Mouse (Mus musculus): ENCODE measurements at regions not wholly inside any gene's neighbourhood (a gene's known extent, or its start where the extent isn't known, plus 50 kb on each side); places are given as distances from the start of the nearest gene placed in this dataset.
A peak's percentile ranks its signal among the peaks of the same experiment; 100 is the strongest.

DNA sequence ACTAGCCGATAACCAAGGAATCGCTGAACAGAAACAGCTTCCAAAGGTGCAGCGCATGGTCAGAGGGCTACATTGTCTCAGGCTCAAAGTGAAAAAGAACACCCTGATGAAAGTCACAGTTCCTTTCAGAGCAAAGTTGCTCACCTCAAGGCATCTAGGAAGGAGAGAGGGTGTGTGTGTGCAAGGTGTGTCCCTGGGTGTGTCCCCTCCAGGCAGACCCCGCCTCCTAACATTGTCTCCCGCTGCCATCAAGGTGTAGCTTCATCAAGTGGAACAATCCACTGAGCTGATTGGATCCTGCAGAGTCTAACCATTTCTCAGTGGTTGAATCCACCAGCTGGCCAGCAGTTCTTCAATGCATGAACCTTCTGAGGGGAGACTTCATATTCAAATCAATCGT lies 117.8 kb downstream of the Basp1 start:
- Histone ChIP-seq H3K4me1 (ENCODE audit: control insufficient read depth, insufficient read depth, low read length) (peaks cover 3% of the 10 kb centered on the region), H3K36me3 (ENCODE audit: control insufficient read depth, insufficient read depth, low read length, poor library complexity, severe bottlenecking) (no peaks in the 10 kb centered on the region), H3K9me3 (replicated peaks; ENCODE audit: control insufficient read depth, insufficient read depth, low read length, poor library complexity, severe bottlenecking) (no peaks in the 10 kb centered on the region), H3K9ac (ENCODE audit: low read depth, poor library complexity, severe bottlenecking) (no peak overlapping the region), H3K4me3 (ENCODE audit: low read depth, low read length) (no peak overlapping the region), H3K27me3 (ENCODE audit: control insufficient read depth, insufficient read depth, low read length, poor library complexity, severe bottlenecking) (no peaks in the 10 kb centered on the region), H3K27ac (ENCODE audit: insufficient read depth, low read length) (0 out of 2 replicates have a peak overlapping the region, but pooled peaks have one; percentile 39)
- no peak for TF ChIP-seq POLR2A (IDR thresholded peaks at IDR 0.05; ENCODE audit: insufficient read depth, low read length)
- TF ChIP-seq CTCF (IDR thresholded peaks at IDR 0.05; ENCODE audit: low read depth, low read length) = no peak
- TF ChIP-seq EP300 (IDR thresholded peaks at IDR 0.05; ENCODE audit: insufficient read depth, low read depth, low read length) = peak; percentile 87

DNA sequence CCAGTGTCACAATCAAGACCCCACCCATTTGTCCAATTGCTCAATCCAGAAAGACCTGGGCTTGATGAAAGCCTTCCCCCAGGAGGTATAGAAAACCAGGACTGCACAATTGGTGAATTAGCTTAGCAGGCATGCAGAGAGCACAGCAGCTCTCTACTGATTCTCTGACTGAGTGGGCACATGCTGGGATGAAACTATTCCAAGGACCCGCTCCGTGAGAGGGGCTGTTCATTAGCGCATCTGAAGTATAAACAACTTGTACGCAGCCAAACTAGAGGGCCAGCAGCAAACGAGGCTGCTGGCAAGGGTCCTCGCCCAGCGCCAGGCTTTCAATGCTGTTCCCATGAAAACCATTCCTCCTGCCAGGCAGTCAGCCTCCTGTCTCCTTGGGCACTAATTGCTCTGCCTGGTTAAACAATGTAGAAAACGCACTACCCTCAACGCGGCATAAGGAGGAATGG lies 122.3 kb downstream of the Basp1 start:
- peaks cover 3% of the 10 kb centered on the region for H3K4me1 ChIP-seq (ENCODE audit: control insufficient read depth, insufficient read depth, low read length)
- TF ChIP-seq EP300 (IDR thresholded peaks at IDR 0.05; ENCODE audit: insufficient read depth, low read depth, low read length) (no peak), CTCF (IDR thresholded peaks at IDR 0.05; ENCODE audit: low read depth, low read length) (no peak), POLR2A (IDR thresholded peaks at IDR 0.05; ENCODE audit: insufficient read depth, low read length) (no peak)
- H3K27ac ChIP-seq (ENCODE audit: insufficient read depth, low read length) = no peak overlapping the region
- no peak overlapping the region for H3K4me3 ChIP-seq (ENCODE audit: low read depth, low read length)
- no peaks in the 10 kb centered on the region for H3K36me3 ChIP-seq (ENCODE audit: control insufficient read depth, insufficient read depth, low read length, poor library complexity, severe bottlenecking)
- no peak overlapping the region for H3K9ac ChIP-seq (ENCODE audit: low read depth, poor library complexity, severe bottlenecking)
- H3K9me3 ChIP-seq (replicated peaks; ENCODE audit: control insufficient read depth, insufficient read depth, low read length, poor library complexity, severe bottlenecking) = no peaks in the 10 kb centered on the region
- no peaks in the 10 kb centered on the region for H3K27me3 ChIP-seq (ENCODE audit: control insufficient read depth, insufficient read depth, low read length, poor library complexity, severe bottlenecking)

DNA sequence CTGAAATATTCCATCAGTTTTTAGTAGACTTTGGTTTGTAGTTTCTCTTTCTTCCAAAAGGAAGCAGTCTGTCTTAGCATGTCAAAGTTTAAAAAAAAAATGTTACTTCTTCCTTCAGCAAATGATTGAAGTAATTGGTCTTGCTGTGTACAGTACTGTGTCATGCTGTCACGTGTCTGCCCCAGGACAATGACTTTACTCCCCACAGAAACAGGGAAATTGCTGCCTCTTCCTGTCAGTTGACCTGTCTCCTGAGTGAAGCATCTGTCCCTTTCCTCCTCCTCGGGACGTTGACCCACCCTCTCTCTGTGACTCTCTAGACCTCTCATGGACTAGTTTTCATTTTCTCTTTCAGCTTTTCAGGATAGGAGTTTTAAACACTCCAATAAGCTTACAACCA lies 125.7 kb downstream of the Basp1 start:
- no peak overlapping the region for H3K27ac ChIP-seq (ENCODE audit: insufficient read depth, low read length)
- no peaks in the 10 kb centered on the region for H3K4me1 ChIP-seq (ENCODE audit: control insufficient read depth, insufficient read depth, low read length)
- H3K9me3 ChIP-seq (replicated peaks; ENCODE audit: control insufficient read depth, insufficient read depth, low read length, poor library complexity, severe bottlenecking) = no peaks in the 10 kb centered on the region
- H3K36me3 ChIP-seq (ENCODE audit: control insufficient read depth, insufficient read depth, low read length, poor library complexity, severe bottlenecking) = no peaks in the 10 kb centered on the region
- no peak for TF ChIP-seq EP300 (IDR thresholded peaks at IDR 0.05; ENCODE audit: insufficient read depth, low read depth, low read length)
- TF ChIP-seq POLR2A (IDR thresholded peaks at IDR 0.05; ENCODE audit: insufficient read depth, low read length) = no peak
- no peak for TF ChIP-seq CTCF (IDR thresholded peaks at IDR 0.05; ENCODE audit: low read depth, low read length)
- H3K27me3 ChIP-seq (ENCODE audit: control insufficient read depth, insufficient read depth, low read length, poor library complexity, severe bottlenecking) = no peaks in the 10 kb centered on the region
- no peak overlapping the region for H3K9ac ChIP-seq (ENCODE audit: low read depth, poor library complexity, severe bottlenecking)
- no peak overlapping the region for H3K4me3 ChIP-seq (ENCODE audit: low read depth, low read length)

DNA sequence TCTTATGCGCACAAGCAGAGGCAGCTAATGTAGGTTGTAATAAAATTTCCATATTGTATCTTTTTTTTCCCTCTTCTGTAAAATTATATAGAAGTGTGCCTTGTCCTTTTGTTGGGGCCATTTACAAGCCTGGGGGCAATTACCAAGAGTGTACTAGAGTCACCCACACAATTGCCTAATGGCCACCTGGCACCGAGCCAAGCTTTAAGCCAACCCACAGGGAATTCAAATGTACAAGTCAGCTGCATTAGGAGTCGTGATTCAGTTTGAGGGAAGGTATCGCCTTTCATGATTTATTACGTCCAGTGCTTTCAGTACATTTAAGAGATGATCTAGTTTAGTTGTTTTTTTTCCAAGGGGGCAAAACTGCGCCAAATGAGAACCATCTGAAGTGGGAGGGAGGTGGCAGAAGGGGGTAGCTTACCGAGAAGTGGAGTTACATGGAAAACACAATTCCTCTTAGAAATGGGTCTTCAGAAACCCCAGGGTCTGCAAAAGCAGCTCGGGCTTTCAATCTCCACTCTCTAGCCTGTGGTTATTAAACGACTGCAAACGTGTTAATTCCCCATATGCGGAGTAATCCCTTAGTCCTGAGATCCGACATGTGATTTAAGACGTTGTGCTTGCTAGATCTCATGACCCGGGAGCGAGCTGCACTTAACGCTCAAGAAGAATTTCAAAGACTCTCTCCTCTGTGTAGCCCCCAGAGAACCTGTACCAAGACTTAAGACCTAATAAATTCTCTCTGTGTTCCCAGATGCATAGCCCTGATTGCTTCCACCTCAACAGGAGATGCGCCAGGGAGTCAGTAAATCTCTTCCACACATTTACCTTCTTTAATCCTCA lies 129.0 kb downstream of the Basp1 start:
- H3K9me3 ChIP-seq (replicated peaks; ENCODE audit: control insufficient read depth, insufficient read depth, low read length, poor library complexity, severe bottlenecking) = no peaks in the 10 kb centered on the region

DNA sequence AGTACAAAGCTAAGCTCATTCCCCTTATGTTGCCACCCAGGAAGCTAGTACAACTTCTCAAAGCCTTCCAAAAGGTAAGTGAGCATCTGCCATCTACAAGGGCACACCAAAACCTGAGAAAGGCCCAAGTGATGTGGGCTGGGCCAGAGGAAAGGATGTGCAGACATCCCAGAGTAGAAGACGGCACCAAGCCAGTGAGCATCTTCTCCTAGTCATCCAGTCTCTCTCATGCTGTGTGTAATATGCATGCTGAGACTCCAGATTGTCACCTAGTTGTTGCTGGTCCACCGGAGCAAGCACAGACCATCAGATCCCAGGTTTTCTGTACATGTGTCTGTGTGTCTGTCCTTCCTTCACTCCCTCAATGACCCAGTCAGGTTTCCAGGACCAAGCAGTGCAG lies 129.9 kb downstream of the Basp1 start:
- H3K9ac ChIP-seq (ENCODE audit: low read depth, poor library complexity, severe bottlenecking) = no peak overlapping the region
- H3K36me3 ChIP-seq (ENCODE audit: control insufficient read depth, insufficient read depth, low read length, poor library complexity, severe bottlenecking) = no peaks in the 10 kb centered on the region
- H3K27me3 ChIP-seq (ENCODE audit: control insufficient read depth, insufficient read depth, low read length, poor library complexity, severe bottlenecking) = no peaks in the 10 kb centered on the region
- H3K27ac ChIP-seq (ENCODE audit: insufficient read depth, low read length) = no peak overlapping the region
- no peaks in the 10 kb centered on the region for H3K9me3 ChIP-seq (replicated peaks; ENCODE audit: control insufficient read depth, insufficient read depth, low read length, poor library complexity, severe bottlenecking)
- TF ChIP-seq EP300 (IDR thresholded peaks at IDR 0.05; ENCODE audit: insufficient read depth, low read depth, low read length) (no peak), POLR2A (IDR thresholded peaks at IDR 0.05; ENCODE audit: insufficient read depth, low read length) (no peak), CTCF (IDR thresholded peaks at IDR 0.05; ENCODE audit: low read depth, low read length) (no peak)
- no peak overlapping the region for H3K4me3 ChIP-seq (ENCODE audit: low read depth, low read length)
- H3K4me1 ChIP-seq (ENCODE audit: control insufficient read depth, insufficient read depth, low read length) = no peaks in the 10 kb centered on the region

More for the DNA sequence above, 129.0 kb downstream of the Basp1 start:
- H3K9ac ChIP-seq (ENCODE audit: low read depth, poor library complexity, severe bottlenecking) = no peak overlapping the region
- no peak for TF ChIP-seq EP300 (IDR thresholded peaks at IDR 0.05; ENCODE audit: insufficient read depth, low read depth, low read length)
- no peak for TF ChIP-seq POLR2A (IDR thresholded peaks at IDR 0.05; ENCODE audit: insufficient read depth, low read length)
- TF ChIP-seq CTCF (IDR thresholded peaks at IDR 0.05; ENCODE audit: low read depth, low read length) = no peak
- no peak overlapping the region for H3K27ac ChIP-seq (ENCODE audit: insufficient read depth, low read length)
- H3K36me3 ChIP-seq (ENCODE audit: control insufficient read depth, insufficient read depth, low read length, poor library complexity, severe bottlenecking) = no peaks in the 10 kb centered on the region
- no peaks in the 10 kb centered on the region for H3K27me3 ChIP-seq (ENCODE audit: control insufficient read depth, insufficient read depth, low read length, poor library complexity, severe bottlenecking)
- no peaks in the 10 kb centered on the region for H3K4me1 ChIP-seq (ENCODE audit: control insufficient read depth, insufficient read depth, low read length)
- no peak overlapping the region for H3K4me3 ChIP-seq (ENCODE audit: low read depth, low read length)

DNA sequence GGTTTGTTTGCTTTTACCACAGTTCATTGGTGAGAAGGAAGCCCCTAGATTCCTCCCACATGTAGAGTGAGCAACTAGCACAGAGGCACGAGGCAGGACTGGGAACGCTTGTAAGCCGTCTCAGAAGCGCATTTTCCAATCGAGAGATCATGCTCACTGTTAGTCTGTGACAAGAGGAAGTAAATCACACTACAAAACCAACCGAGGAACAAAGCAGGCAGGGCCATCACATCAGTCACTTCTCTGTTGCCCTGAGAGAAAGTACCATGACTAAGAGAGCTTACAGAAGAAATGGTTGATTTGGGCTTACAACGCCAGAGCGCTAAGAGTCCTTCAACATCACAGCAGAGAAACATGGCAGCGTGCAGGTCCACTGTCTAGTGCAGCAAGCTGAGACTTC lies 131.2 kb downstream of the Basp1 start:
- H3K9ac ChIP-seq (ENCODE audit: low read depth, poor library complexity, severe bottlenecking) = no peak overlapping the region
- TF ChIP-seq POLR2A (IDR thresholded peaks at IDR 0.05; ENCODE audit: insufficient read depth, low read length) (no peak), EP300 (IDR thresholded peaks at IDR 0.05; ENCODE audit: insufficient read depth, low read depth, low read length) (no peak), CTCF (IDR thresholded peaks at IDR 0.05; ENCODE audit: low read depth, low read length) (no peak)

More for the DNA sequence above, 131.2 kb downstream of the Basp1 start:
- H3K27me3 ChIP-seq (ENCODE audit: control insufficient read depth, insufficient read depth, low read length, poor library complexity, severe bottlenecking) = no peaks in the 10 kb centered on the region
- no peaks in the 10 kb centered on the region for H3K9me3 ChIP-seq (replicated peaks; ENCODE audit: control insufficient read depth, insufficient read depth, low read length, poor library complexity, severe bottlenecking)
- H3K4me1 ChIP-seq (ENCODE audit: control insufficient read depth, insufficient read depth, low read length) = no peaks in the 10 kb centered on the region
- H3K4me3 ChIP-seq (ENCODE audit: low read depth, low read length) = no peak overlapping the region
- H3K36me3 ChIP-seq (ENCODE audit: control insufficient read depth, insufficient read depth, low read length, poor library complexity, severe bottlenecking) = no peaks in the 10 kb centered on the region
- no peak overlapping the region for H3K27ac ChIP-seq (ENCODE audit: insufficient read depth, low read length)

Measured in ES-Bruce4 (cell line).